Mouse (Mus musculus) midbrain, embryonic 11.5 days (tissue): ENCODE measurements around the gene Lin28a. TPM values are rescaled to one million over a fixed set of nuclear protein-coding genes. Genes with fewer than 3 reads are reported as not detected.

Experiments used
- ATAC-seq: fragments of 200-750 bp; cut with Nextera tagmentation; 2 replicates; pipeline ENCODE4 v1.8.0; 2017; ENCODE audit warnings: moderate TSS enrichment, moderate library complexity; ENCODE audit not compliant: low FRiP score
- DNase-seq: peaks from one replicate; pipeline ENCODE4 v3.0.0; 2015; ENCODE audit warnings: low spot score; ENCODE audit errors: missing footprints
- H3K27ac ChIP-seq: fragments of 300-500 bp; sonication (generic); 2 replicates; pipeline ENCODE4 v1.5.1; 2014; ENCODE audit warnings: low read depth, low read length
- H3K27me3 ChIP-seq: fragments of 300-500 bp; sonication (generic); 2 replicates; pipeline ENCODE4 v1.6.1; 2014; ENCODE audit warnings: mild to moderate bottlenecking, low read length, moderate library complexity, mixed read lengths; ENCODE audit not compliant: control insufficient read depth, insufficient read depth
- H3K36me3 ChIP-seq: fragments of 300-500 bp; sonication (generic); 2 replicates; pipeline ENCODE4 v1.6.1; 2014; ENCODE audit warnings: mild to moderate bottlenecking, low read length, moderate library complexity, mixed read lengths; ENCODE audit not compliant: control insufficient read depth, insufficient read depth
- H3K4me1 ChIP-seq: fragments of 300-500 bp; sonication (generic); 2 replicates; pipeline ENCODE4 v1.6.1; 2014; ENCODE audit warnings: low read length; ENCODE audit not compliant: control insufficient read depth, insufficient read depth
- H3K4me2 ChIP-seq: fragments of 300-500 bp; sonication (generic); 2 replicates; pipeline ENCODE4 v1.6.1; 2014; ENCODE audit warnings: mild to moderate bottlenecking, moderate library complexity
- H3K4me3 ChIP-seq: fragments of 300-500 bp; sonication (generic); 2 replicates; pipeline ENCODE4 v1.5.1; 2014; ENCODE audit warnings: low read depth, low read length
- H3K9ac ChIP-seq: fragments of 300-500 bp; sonication (generic); 2 replicates; pipeline ENCODE4 v1.6.1; 2014; ENCODE audit warnings: low read length
- H3K9me3 ChIP-seq: fragments of 300-500 bp; sonication (generic); 2 replicates; pipeline ENCODE4 v1.6.1; 2016; ENCODE audit warnings: low read length; ENCODE audit not compliant: control insufficient read depth
- WGBS: fragments of 180-500 bp; shearing (Covaris S2); extraction: QIAGEN DNeasy Blood & Tissue Kit; methylation state at CpG from one replicate; pipeline ENCODE4 v1.1.7; 2014; 5-methylcytosine and 5-hydroxymethylcytosine counted together
- polyA plus RNA-seq: library from polyadenylated mRNA; unstranded; fragments of >200 nt; fragmentation: Nextera tagmentation; extraction: Ambion mirVana; gene quantifications from 2 replicates; pipeline ENCODE4 v1.2.1, GENCODE M21; 2014

Gene Lin28a
- polyA plus RNA-seq, 1 experiment from 2014 or later = 5.6 TPM

DNA sequence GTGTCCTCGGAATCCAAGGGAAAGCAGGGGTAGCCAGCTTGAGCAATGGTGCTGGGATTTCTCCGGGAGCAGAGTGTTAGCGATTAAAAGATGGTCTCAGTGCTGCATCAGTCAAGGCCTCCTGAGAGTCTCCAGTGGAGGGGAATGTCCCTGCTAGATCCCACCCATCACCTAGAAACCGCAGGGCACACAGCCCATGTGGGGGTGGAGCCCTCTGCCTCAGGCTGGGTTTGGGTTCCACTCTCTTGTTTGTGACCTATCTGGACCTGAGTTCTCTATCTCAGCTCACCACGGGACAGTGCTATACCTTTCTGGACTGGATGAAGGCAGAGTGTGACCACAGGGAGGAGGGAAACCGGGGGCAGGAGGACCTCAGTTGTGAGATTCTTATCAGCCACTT lies 40.3 kb upstream of the Lin28a start:
- Histone ChIP-seq H3K4me2 (no peak overlapping the region), H3K9me3 (no peaks in the 10 kb centered on the region), H3K9ac (no peak overlapping the region), H3K4me3 (no peak overlapping the region), H3K4me1 (no peaks in the 10 kb centered on the region), H3K27ac (no peak overlapping the region), H3K27me3 (peaks cover 2% of the 10 kb centered on the region; the same call in 1 of the 2 replicates), H3K36me3 (no peaks in the 10 kb centered on the region)
- DNase-seq = no peak
- ATAC-seq = no peak
- WGBS = 79% methylated on average over 6 of the region's 6 CpGs

DNA sequence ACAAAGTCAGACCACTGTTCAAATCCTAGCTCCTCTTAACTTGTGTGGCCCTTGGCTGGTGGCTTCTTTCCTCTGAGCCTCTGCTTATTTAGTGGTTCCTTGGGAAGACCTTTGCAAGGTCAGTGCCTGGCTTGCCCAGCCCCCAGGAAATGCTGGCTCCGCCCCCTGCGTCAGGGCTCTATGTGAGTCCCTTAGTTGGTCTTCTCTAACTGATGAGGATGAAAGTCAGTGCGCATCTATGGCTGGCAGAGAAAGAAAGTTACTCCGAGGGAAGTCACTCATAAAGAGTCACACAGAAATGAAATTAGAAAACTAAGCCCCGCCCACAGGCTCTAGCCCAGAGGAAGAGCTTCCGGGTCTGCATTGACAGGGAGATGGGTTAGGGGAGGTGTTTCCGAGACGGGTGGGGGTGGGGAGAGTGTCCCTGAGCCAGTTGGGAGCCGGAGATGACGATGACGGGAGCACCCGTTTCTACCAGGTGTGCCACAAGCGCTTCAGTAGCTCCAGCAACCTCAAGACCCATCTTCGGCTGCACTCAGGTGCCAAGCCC lies 39.6 kb upstream of the Lin28a start:
- Histone ChIP-seq H3K4me2 (peak overlapping the region; percentile 3; the same call in 1 of the 2 replicates), H3K4me3 (no peak overlapping the region), H3K9ac (no peak overlapping the region), H3K4me1 (no peaks in the 10 kb centered on the region), H3K9me3 (no peaks in the 10 kb centered on the region), H3K27me3 (peaks cover 2% of the 10 kb centered on the region; the same call in 1 of the 2 replicates), H3K36me3 (no peaks in the 10 kb centered on the region), H3K27ac (no peak overlapping the region)
- ATAC-seq (no peak), DNase-seq (peak; percentile 68)
- 43% methylated on average over 14 of the region's 14 CpGs for WGBS

DNA sequence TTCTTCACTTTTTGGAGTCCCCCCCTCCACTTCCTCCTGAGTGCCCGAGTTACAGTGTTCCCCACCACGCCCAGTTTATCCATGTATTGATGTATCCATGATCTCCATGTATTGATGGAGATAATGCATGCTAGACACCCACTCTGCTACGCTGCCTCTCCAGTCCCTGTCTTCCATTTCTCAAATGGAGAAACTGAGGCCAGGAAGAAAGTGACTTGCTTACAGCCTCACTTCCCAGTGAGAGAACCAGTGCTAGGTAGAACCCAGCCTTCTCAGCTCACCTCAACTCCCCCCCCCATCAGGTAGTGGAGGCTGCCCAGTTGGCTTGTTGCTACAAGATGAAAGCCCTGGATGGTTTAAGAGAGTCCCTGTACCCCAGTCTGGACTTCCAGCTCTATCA lies 34.9 kb upstream of the Lin28a start, which contains the start of gene Zfp683:
Gene Zfp683, plus strand, starts transcription at position 301 of the 400 bp plus-strand sequence.
- Histone ChIP-seq H3K4me2 (no peak within 1 kb of the TSS), H3K36me3 (no peaks in the 10 kb centered on the region), H3K4me1 (no peaks in the 10 kb centered on the region), H3K27ac (no peak within 1 kb of the TSS), H3K4me3 (no peak within 1 kb of the TSS), H3K9me3 (no peaks in the 10 kb centered on the region), H3K9ac (no peak within 1 kb of the TSS), H3K27me3 (no peaks in the 10 kb centered on the region)
- ATAC-seq (no peak), DNase-seq (no peak)
- WGBS = 84% methylated on average over 3 of the region's 3 CpGs

DNA sequence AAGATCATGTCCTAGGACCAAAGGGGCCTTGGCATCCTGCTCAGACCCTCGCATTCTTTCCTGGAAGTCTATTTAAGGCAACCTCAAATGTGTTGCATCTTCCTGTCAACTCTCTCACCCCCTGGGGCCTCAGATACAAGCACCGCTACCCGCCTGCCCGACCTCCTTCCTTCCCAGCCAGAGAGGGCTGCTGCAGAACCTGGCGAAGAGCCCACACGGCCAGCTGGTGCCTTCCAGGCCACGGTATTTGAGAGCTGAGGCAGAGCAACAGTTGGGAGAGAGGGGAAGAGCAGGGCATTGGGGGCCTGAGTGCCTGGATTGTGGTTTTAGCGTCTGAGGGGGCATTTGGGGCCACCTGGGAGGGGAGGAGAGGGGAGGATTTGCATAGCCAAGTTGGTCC lies 33.9 kb upstream of the Lin28a start:
- Histone ChIP-seq H3K4me2 (no peak overlapping the region), H3K27me3 (no peaks in the 10 kb centered on the region), H3K4me1 (no peaks in the 10 kb centered on the region), H3K4me3 (no peak overlapping the region), H3K36me3 (no peaks in the 10 kb centered on the region), H3K9me3 (no peaks in the 10 kb centered on the region), H3K27ac (no peak overlapping the region), H3K9ac (no peak overlapping the region)
- WGBS = 49% methylated on average over 8 of the region's 8 CpGs
- DNase-seq = no peak
- ATAC-seq = no peak

DNA sequence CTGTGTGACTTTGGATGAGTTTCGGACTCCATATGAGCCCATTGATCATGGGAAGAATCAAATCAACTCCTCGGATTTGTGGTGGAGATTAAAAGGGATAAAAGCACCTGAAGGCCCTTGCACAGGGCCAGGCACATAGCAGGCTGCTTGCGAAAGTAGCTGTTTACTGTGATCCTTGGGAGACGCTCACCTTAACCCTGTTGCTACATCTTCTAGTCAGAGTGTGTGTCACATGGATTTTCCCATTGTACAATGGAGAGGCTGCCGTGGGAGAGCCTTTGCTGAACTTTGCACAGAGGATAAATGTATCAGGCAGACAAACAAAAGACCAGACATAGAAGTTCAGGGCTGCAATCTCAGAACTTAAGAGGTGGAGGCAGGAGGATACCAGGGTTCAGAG lies 33.3 kb upstream of the Lin28a start:
- Histone ChIP-seq H3K27ac (no peak overlapping the region), H3K4me3 (no peak overlapping the region), H3K9ac (no peak overlapping the region), H3K9me3 (no peaks in the 10 kb centered on the region), H3K4me2 (no peak overlapping the region), H3K36me3 (no peaks in the 10 kb centered on the region), H3K27me3 (no peaks in the 10 kb centered on the region), H3K4me1 (no peaks in the 10 kb centered on the region)
- DNase-seq = peak; percentile 35
- no peak for ATAC-seq
- WGBS = 80% methylated on average over 5 of the region's 5 CpGs

DNA sequence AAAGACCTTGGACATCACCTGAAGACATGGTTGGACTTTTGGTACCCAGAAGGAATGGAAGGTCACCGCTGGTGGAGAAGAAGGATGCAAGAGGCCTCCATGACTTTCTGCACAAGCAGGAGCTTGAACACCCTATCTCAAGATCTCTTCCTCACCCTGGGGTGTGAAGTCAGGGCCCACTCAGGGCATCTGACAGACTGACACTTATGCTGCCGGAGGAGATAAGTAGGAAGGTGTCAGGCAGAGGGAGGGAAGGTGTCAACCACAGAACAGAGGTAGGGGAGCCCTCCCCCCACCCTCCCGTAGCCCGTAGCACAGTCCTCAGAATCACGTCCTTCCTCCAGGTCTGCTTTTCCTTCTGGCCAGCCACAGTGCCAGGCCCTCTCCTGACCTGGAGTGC lies 29.0 kb upstream of the Lin28a start:
- ATAC-seq = no peak
- Histone ChIP-seq H3K4me3 (no peak overlapping the region), H3K9ac (no peak overlapping the region), H3K27ac (no peak overlapping the region), H3K27me3 (no peaks in the 10 kb centered on the region), H3K4me2 (no peak overlapping the region), H3K4me1 (no peaks in the 10 kb centered on the region), H3K36me3 (no peaks in the 10 kb centered on the region), H3K9me3 (no peaks in the 10 kb centered on the region)
- 75% methylated on average over 5 of the region's 5 CpGs for WGBS
- DNase-seq = no peak

DNA sequence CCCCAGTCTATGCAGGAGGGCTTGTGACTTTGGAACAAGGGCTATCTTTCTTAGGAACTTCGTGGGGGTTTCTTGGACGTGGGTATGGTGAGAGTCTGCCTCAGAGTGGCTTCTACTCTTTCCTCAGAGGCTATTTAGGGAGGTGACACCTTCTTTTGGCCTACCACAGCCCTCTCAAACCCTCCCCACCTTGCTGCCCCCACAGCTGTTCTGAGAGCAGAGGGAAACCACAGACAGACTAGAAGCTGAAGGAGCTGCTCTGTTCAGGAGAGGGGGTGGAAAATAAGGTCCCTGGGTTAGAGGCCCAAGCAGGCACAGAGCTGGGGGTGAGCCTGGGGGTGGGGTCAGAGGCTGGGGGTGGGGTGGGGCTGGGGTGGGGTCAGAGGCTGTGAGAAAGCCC lies 24.4 kb upstream of the Lin28a start:
- H3K36me3 ChIP-seq = no peaks in the 10 kb centered on the region
- no peak overlapping the region for H3K9ac ChIP-seq
- H3K9me3 ChIP-seq = no peaks in the 10 kb centered on the region
- no peaks in the 10 kb centered on the region for H3K4me1 ChIP-seq
- DNase-seq = no peak
- no peaks in the 10 kb centered on the region for H3K27me3 ChIP-seq
- WGBS = 75% methylated on average over 2 of the region's 2 CpGs
- H3K4me3 ChIP-seq = no peak overlapping the region
- no peak for ATAC-seq
- no peak overlapping the region for H3K27ac ChIP-seq
- H3K4me2 ChIP-seq = no peak overlapping the region

DNA sequence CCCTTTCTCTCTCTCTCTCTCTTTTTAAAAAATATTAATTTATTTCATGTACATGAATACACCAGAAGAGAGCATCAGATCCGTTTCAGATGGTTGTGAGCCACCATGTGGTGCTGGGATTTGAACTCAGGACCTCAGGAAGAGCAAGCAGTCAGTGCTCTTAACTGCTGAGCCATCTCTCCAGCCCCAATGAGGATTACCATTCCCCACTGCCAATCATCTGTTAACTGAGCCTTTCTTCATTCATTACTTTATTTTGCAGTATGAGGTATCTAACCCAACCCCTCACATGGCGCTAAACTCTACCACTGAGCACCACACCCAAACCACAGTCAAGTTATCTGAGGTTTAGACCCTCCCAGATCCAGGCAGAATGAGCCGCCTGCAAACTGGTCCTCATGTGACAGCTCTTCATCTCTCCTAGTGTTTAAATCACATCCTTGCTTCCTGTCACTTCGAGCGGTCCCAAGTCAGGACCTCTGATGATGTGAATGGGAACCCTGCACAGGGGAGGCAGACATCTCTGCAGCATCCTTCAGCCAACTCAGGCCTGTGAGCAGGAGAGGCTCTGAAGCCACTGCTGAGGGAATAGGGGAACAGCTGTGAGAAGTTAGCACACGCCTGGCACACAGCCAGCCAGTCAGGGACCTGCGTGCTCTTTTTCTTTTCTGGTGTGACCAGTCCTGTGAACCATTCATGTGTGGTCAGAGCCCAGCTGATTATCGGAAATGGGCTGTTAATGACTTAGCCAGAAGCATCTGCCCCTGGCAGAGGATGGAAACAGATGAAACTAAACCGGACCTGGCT lies 22.9 kb upstream of the Lin28a start:
- no peak overlapping the region for H3K27ac ChIP-seq
- WGBS = 71% methylated on average over 9 of the region's 9 CpGs
- no peak overlapping the region for H3K4me2 ChIP-seq
- no peak for DNase-seq
- no peaks in the 10 kb centered on the region for H3K27me3 ChIP-seq
- ATAC-seq = no peak
- no peaks in the 10 kb centered on the region for H3K36me3 ChIP-seq
- no peak overlapping the region for H3K4me3 ChIP-seq
- H3K4me1 ChIP-seq = no peaks in the 10 kb centered on the region
- H3K9ac ChIP-seq = no peak overlapping the region
- no peaks in the 10 kb centered on the region for H3K9me3 ChIP-seq

DNA sequence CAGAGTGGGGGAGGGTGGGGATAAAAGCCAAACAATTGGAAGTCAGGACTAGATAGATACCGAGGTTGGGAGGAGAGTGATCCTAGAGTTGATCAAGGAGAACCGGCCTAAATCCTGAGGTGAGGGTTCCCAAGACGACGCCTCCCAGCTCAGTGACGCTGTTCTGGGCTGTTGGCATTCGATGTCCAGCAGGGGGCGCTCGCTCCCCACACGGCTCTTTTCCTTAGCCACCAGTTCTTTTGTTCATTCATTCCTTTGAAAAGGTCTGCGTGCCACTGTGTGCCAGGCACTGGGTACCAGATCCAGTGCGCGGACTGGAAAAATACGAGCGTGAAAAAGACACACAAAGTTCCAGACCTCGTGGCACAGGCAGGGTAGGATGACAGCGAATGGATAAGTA lies 17.3 kb upstream of the Lin28a start:
- H3K27me3 ChIP-seq = no peaks in the 10 kb centered on the region
- H3K9me3 ChIP-seq = no peaks in the 10 kb centered on the region
- H3K27ac ChIP-seq = no peak overlapping the region
- H3K4me3 ChIP-seq = no peak overlapping the region
- H3K4me1 ChIP-seq = no peaks in the 10 kb centered on the region
- H3K36me3 ChIP-seq = no peaks in the 10 kb centered on the region
- DNase-seq (peak; percentile 99), ATAC-seq (peak; percentile 62)
- H3K4me2 ChIP-seq = no peak overlapping the region
- H3K9ac ChIP-seq = no peak overlapping the region
- WGBS = 4% methylated on average over 16 of the region's 16 CpGs
